Mouse (Mus musculus) neural tube, embryonic 14.5 days (tissue): ENCODE data around the gene Tmem182. TPM values are rescaled to one million over a fixed set of nuclear protein-coding genes. Genes with fewer than 3 reads are reported as not detected.

ENCODE experiments used
- ATAC-seq: fragments of 200-750 bp; cut with Nextera tagmentation; 2 replicates; pipeline ENCODE4 v1.8.0; 2017; ENCODE audit warnings: low read depth, mild to moderate bottlenecking, moderate TSS enrichment, moderate library complexity
- H3K27ac ChIP-seq: fragments of 300-500 bp; sonication (generic); 2 replicates; pipeline ENCODE4 v1.5.1; 2014; ENCODE audit warnings: low read depth, mild to moderate bottlenecking, control low read depth, low read length, moderate library complexity, mixed read lengths
- H3K27me3 ChIP-seq: fragments of 300-500 bp; sonication (generic); 2 replicates; pipeline ENCODE4 v1.6.1; 2014; ENCODE audit warnings: low read length; ENCODE audit not compliant: control insufficient read depth, insufficient read depth
- H3K36me3 ChIP-seq: fragments of 300-500 bp; sonication (generic); 2 replicates; pipeline ENCODE4 v1.6.1; 2014; ENCODE audit warnings: low read length, mixed read lengths; ENCODE audit not compliant: control insufficient read depth, insufficient read depth
- H3K4me1 ChIP-seq: fragments of 300-500 bp; sonication (generic); 2 replicates; pipeline ENCODE4 v1.6.1; 2014; ENCODE audit warnings: low read length; ENCODE audit not compliant: control insufficient read depth, insufficient read depth
- H3K4me2 ChIP-seq: fragments of 300-500 bp; sonication (generic); 2 replicates; pipeline ENCODE4 v1.6.1; 2014; ENCODE audit warnings: mild to moderate bottlenecking, low read depth, low read length, control low read depth
- H3K4me3 ChIP-seq: fragments of 300-500 bp; sonication (generic); 2 replicates; pipeline ENCODE4 v1.5.1; 2014; ENCODE audit warnings: low read depth, low read length, control low read depth, mixed read lengths
- H3K9ac ChIP-seq: fragments of 300-500 bp; sonication (generic); replicated peaks from 2 replicates; pipeline ENCODE4 v1.6.1; 2014; ENCODE audit warnings: low read depth, mild to moderate bottlenecking, control low read depth, low read length, mixed read lengths
- H3K9me3 ChIP-seq: fragments of 300-500 bp; sonication (generic); 2 replicates; pipeline ENCODE4 v1.6.1; 2016; ENCODE audit warnings: low read length; ENCODE audit not compliant: control insufficient read depth
- WGBS: fragments of 180-500 bp; shearing (Covaris S2); extraction: QIAGEN DNeasy Blood & Tissue Kit; methylation state at CpG from one replicate; pipeline ENCODE4 v1.1.7; 2014; 5-methylcytosine and 5-hydroxymethylcytosine counted together
- polyA plus RNA-seq: library from polyadenylated mRNA; unstranded; fragments of >200 nt; fragmentation: Nextera tagmentation; extraction: Ambion mirVana; gene quantifications from 2 replicates; pipeline ENCODE4 v1.2.1, GENCODE M21; 2014

Tmem182 gene
- polyA plus RNA-seq, 1 experiment from 2014 or later = 0.15 TPM

DNA sequence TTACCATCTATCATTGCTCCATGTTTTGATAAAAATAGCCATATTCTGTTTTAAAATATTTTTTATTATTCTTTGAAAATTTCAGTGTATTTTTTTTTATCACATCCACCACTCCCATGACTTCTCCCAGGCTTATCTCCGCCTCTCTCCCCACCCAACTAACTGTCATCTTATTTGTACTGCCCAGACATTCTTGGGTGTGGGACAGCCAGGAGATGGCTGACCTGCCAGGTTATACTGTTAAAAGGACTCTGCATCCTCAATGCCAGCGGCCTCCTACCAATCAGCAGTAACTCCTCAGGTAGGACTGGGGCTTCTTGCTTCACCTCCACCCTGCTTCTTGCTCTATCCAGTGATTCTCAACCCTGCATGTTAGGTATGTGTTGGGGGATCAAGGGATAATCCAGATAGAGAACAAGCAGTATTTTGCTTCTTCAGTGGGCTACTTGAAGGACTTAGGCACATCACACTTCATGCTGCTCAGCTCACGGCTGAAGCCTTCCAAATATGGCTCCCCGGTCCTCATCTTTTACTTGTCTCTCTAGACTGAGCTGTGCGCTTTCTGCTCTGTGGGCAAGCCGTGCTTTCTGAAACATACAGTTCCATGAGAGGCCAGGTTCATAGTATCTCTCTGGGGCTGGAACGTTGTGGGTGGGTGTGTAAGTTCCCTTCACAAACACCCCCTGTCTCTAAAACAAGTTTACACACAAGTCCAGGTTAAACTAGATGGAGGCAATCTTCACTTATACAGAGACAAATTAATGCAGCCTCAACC lies 34.0 kb upstream of the Tmem182 start:
- no peak for ATAC-seq
- H3K9ac ChIP-seq = no peak overlapping the region
- no peak overlapping the region for H3K4me3 ChIP-seq
- H3K4me1 ChIP-seq = 0 out of 2 replicates have a peak, but pooled peaks cover 3% of the 10 kb centered on the region
- no peaks in the 10 kb centered on the region for H3K36me3 ChIP-seq
- no peak overlapping the region for H3K27ac ChIP-seq
- 90% methylated on average over 7 of the region's 7 CpGs for WGBS
- no peaks in the 10 kb centered on the region for H3K9me3 ChIP-seq
- H3K4me2 ChIP-seq = no peak overlapping the region
- no peaks in the 10 kb centered on the region for H3K27me3 ChIP-seq

DNA sequence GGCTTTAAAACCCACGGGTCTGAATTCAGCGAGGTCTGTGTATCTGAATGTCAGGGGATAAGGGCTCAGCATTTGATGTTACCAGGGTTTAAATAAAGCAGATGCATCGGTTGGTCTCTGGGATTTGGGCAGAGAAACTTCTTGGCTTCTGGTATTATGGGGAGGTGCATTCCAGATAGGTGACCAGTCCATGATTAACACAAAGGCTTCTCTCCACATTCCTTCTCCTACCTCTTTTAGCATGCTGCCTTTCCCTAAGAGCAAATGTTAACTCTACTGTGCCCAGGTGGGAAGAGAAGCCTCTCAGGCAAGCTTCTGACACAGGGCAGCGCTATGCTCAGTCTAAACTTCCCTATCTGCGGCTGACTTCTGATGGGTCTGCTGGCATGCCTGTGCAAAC lies 32.2 kb upstream of the Tmem182 start:
- 87% methylated on average over 5 of the region's 5 CpGs for WGBS

DNA sequence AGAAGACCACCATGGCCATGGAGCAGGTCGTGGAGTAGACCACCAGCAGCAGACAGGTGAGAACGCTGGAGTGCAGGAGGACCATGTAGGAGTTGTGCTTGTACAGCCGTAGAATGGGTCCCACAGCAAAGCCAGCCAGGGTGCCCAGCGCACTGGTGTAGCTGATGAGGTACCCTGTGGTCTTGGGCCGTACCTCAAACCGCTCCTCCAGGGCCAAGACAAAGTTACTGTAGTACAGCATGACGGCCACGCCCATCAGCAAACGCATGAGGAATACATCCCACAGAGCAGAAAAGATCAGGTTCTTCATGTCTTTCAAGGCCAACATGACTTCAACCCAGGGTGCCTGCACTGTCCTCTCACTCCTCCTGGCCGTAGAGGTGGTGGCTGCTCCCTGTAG lies 31.4 kb upstream of the Tmem182 start:
- H3K4me1 ChIP-seq = 0 out of 2 replicates have a peak, but pooled peaks cover 3% of the 10 kb centered on the region
- no peak overlapping the region for H3K4me2 ChIP-seq
- 0 out of 2 replicates have a peak, but pooled peaks cover 3% of the 10 kb centered on the region for H3K9me3 ChIP-seq
- H3K4me3 ChIP-seq = no peak overlapping the region
- 96% methylated on average over 10 of the region's 10 CpGs for WGBS
- no peak overlapping the region for H3K27ac ChIP-seq
- H3K36me3 ChIP-seq = no peaks in the 10 kb centered on the region
- no peak overlapping the region for H3K9ac ChIP-seq
- ATAC-seq = no peak
- no peaks in the 10 kb centered on the region for H3K27me3 ChIP-seq

More for the DNA sequence above, 32.2 kb upstream of the Tmem182 start:
- Histone ChIP-seq H3K36me3 (no peaks in the 10 kb centered on the region), H3K27me3 (no peaks in the 10 kb centered on the region), H3K27ac (no peak overlapping the region), H3K9me3 (no peaks in the 10 kb centered on the region), H3K4me1 (0 out of 2 replicates have a peak, but pooled peaks cover 3% of the 10 kb centered on the region), H3K4me2 (no peak overlapping the region), H3K4me3 (no peak overlapping the region), H3K9ac (no peak overlapping the region)
- no peak for ATAC-seq

DNA sequence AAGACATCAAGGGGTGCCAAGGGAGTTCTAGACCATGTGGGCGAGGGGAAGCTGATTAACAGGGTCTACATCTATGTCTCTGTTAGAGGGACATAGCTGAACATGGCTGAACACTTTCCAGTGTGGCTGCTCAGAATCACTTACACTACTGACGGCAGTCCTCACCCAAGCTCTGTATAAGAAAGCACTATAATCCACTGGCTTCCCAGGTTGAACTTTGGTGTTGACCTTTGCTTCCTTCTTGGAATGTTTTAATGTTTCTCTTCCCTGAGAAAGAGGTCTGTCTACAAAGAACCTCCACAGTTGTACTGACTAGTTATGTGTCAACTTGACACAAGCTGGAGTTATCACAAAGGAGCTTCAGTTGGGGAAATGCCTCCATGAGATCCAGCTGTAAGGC lies 29.3 kb upstream of the Tmem182 start:
- Histone ChIP-seq H3K9me3 (0 out of 2 replicates have a peak, but pooled peaks cover 3% of the 10 kb centered on the region), H3K36me3 (no peaks in the 10 kb centered on the region), H3K4me2 (no peak overlapping the region), H3K27me3 (no peaks in the 10 kb centered on the region), H3K9ac (no peak overlapping the region), H3K4me3 (no peak overlapping the region), H3K27ac (no peak overlapping the region), H3K4me1 (no peaks in the 10 kb centered on the region)
- no peak for ATAC-seq
- WGBS = 88% methylated on average over 2 of the region's 2 CpGs

DNA sequence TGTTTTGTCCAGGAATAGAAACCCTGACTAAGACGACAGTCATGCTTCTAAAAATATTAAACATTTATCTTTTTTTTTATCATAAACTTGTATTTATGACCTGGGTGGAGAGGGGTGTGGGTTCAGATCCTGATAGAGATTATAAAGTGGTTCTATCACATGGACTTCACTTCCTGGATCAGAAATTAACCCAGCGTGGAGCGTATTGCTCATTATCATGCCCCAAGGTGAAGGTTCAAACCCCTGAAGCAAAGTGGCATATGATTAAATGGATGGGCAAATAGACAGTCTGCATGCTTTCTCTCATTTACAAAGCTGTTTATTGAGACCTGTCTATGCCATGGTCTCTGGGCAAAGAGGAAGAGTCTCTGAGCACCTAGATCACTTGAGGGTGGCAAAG lies 28.6 kb upstream of the Tmem182 start:
- Histone ChIP-seq H3K36me3 (no peaks in the 10 kb centered on the region), H3K27ac (no peak overlapping the region), H3K9me3 (0 out of 2 replicates have a peak, but pooled peaks cover 3% of the 10 kb centered on the region), H3K9ac (no peak overlapping the region), H3K4me3 (no peak overlapping the region), H3K4me2 (no peak overlapping the region), H3K4me1 (no peaks in the 10 kb centered on the region), H3K27me3 (no peaks in the 10 kb centered on the region)
- ATAC-seq = no peak
- 96% methylated on average over 3 of the region's 3 CpGs for WGBS

DNA sequence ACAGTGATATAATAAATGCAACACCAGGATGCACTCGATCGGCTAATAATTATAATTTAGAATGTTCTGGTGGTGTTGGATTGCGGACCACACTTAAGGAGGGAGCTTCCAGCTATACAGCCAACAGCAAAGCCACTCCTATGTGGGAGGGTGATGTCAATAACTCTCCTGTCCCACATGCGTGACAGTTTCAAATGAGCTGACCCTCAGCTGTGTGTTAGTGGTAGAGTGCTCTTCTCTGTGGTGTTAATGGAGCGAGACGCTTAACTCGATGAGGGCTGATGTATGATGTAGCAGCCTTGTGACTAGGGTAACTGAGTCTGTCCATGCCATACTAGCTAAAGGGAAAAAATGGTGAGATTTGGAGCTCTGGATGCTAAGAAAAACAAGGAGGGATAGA lies 22.0 kb upstream of the Tmem182 start:
- Histone ChIP-seq H3K4me1 (no peaks in the 10 kb centered on the region), H3K9me3 (0 out of 2 replicates have a peak, but pooled peaks cover 3% of the 10 kb centered on the region), H3K9ac (no peak overlapping the region), H3K27me3 (no peaks in the 10 kb centered on the region), H3K36me3 (no peaks in the 10 kb centered on the region), H3K4me2 (no peak overlapping the region), H3K27ac (no peak overlapping the region), H3K4me3 (no peak overlapping the region)
- 82% methylated on average over 7 of the region's 7 CpGs for WGBS
- ATAC-seq = no peak

DNA sequence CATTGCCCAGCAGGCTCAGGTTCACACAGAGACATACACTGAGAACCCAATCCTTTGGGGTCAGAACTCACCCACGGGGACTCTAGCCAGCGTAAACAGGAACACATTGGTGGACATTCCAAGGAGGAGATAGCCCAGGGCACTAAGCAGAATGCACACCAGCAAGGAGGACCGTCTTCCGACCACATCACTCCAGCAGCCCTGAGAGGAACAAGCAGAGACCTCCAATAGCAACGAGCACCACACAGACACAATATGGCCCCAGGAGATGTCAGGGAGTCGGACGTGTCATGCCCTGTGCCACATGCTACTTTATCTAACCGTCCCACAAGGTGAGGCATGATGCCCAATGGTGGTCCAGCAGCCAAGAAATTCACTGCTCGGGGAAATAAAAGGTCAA lies 21.1 kb upstream of the Tmem182 start:
- H3K4me2 ChIP-seq = no peak overlapping the region
- no peaks in the 10 kb centered on the region for H3K36me3 ChIP-seq
- H3K9me3 ChIP-seq = no peaks in the 10 kb centered on the region
- WGBS = 88% methylated on average over 9 of the region's 9 CpGs
- no peak overlapping the region for H3K9ac ChIP-seq
- no peak overlapping the region for H3K27ac ChIP-seq
- no peaks in the 10 kb centered on the region for H3K4me1 ChIP-seq
- no peak overlapping the region for H3K4me3 ChIP-seq
- no peaks in the 10 kb centered on the region for H3K27me3 ChIP-seq
- ATAC-seq = no peak

DNA sequence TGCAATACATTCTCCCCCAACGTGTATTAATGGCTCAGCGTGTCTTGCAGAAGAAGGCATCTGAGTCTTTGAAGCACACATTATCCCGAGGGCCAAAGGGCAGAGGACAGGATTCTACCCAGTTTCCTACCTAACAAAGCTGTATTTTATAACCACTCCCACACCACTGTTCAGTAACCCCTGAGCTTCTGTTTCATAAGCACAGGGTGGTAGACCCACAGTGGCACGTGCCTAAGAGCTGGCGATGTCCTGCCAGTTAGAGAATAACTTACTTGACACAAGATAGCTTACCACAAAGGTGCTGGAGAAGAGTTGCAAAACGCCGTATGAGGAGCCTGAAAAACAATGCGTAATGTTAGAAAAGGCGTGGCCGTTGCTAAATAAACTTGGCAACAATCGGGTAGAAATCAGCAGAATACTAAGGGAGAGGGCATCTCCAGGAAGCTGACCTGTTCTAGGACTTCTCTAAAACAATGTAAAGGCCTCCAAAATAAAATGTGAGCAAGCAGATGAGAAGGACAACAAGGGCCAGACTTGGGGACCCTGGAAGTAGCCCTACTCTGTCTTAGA lies 19.4 kb upstream of the Tmem182 start:
- no peak overlapping the region for H3K4me3 ChIP-seq
- no peaks in the 10 kb centered on the region for H3K36me3 ChIP-seq
- H3K27ac ChIP-seq = no peak overlapping the region
- no peaks in the 10 kb centered on the region; the same call in 1 of the 2 replicates for H3K4me1 ChIP-seq
- WGBS = 91% methylated on average over 11 of the region's 11 CpGs
- no peak overlapping the region for H3K4me2 ChIP-seq
- ATAC-seq = no peak
- no peaks in the 10 kb centered on the region for H3K9me3 ChIP-seq
- no peak overlapping the region for H3K9ac ChIP-seq
- H3K27me3 ChIP-seq = no peaks in the 10 kb centered on the region

DNA sequence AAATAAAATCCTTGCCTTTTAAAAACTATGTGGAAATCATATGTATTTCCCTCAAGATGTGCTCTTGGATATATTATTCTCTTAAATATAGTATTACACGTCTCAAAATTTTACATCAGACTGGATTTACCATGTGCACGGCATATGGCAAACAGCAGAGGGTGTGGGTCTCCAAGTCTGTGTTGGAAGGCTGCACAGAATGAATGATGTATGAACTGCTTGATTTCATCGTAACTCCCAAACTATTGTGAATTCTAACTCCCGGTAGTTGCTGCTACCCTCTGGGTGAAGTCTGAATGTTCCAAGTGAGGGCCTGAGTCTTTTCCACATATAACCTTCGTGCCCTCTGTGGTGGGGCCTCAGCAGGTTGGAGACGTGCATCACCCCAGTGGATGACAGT lies 16.4 kb upstream of the Tmem182 start:
- WGBS = 79% methylated on average over 6 of the region's 6 CpGs
- Histone ChIP-seq H3K4me1 (no peaks in the 10 kb centered on the region; the same call in 1 of the 2 replicates), H3K36me3 (no peaks in the 10 kb centered on the region), H3K4me3 (no peak overlapping the region), H3K27me3 (no peaks in the 10 kb centered on the region), H3K4me2 (no peak overlapping the region), H3K9ac (no peak overlapping the region), H3K9me3 (no peaks in the 10 kb centered on the region), H3K27ac (no peak overlapping the region)
- no peak for ATAC-seq
